In the genomic region with DNA sequence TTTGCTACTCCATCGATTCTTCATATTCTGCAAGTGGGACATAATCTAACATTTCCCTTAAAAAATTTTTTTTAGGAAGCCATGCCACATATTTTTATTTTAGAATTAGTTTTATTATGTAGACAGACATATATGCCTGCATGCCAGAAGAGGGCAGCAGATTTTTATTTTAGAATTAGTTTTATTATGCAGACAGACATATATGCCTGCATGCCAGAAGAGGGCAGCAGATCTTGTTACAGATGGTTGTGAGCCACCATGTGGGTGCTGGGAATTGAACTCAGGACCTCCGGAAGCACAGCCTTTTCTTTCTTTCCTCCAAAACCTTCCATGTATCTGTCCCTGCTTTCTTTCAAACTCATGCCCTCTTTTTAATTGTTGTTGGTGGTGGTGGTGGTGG, we compare ENCODE assay signal across 18 mouse cellular contexts. TPM values are rescaled to one million over a fixed set of nuclear protein-coding genes. Genes with fewer than 3 reads are reported as not detected.
A peak's percentile ranks its signal among the peaks of the same experiment; 100 is the strongest.
DNase-seq lines count a peak whose midpoint lies in the region; ATAC-seq and TF ChIP-seq lines count a peak whose summit lies in the region.
"Had no signal": no experiment of that assay in that cellular context is flagged by ENCODE, and none has a peak within 500 bp of the region (broad histone marks: within the 10 kb centered on the region; RNA-seq: fewer than 3 reads in every experiment).

No protein-coding gene starts in this region.

- no peak for DNase-seq in heart, adult 2 months
- DNase-seq in liver, postnatal 0 days, result no peak
- no peak for DNase-seq in liver, embryonic 11.5 days (ENCODE audit: low spot score)
- DNase-seq in splenic B cell, adult 2 months (ENCODE audit: low read depth, low spot score), result peak; percentile 56
- DNase-seq in layer of hippocampus, postnatal 25 days (ENCODE audit: extremely low spot score in 1 of 2, low spot score in 1 of 2), result no peak
- DNase-seq: cerebellum, adult 18-20 months; kidney, adult 9 months; liver; lung, postnatal 14 days; thymus, postnatal 25 days had no signal

- no peaks in the 10 kb centered on the region for H3K79me2 ChIP-seq in heart, adult 2 months (replicated peaks; ENCODE audit: control insufficient read depth, insufficient read depth, low read length)

- WGBS in heart, adult 2 months, result 94% methylated on average over 2 of the region's 2 CpGs
- 94% methylated on average over 2 of the region's 2 CpGs for WGBS in heart, embryonic 11.5 days (ENCODE audit: insufficient replicate concordance)
- 83% methylated on average over 2 of the region's 2 CpGs for WGBS in liver, postnatal 0 days (ENCODE audit: insufficient replicate concordance)
- WGBS in liver, embryonic 11.5 days, result 87% methylated on average over 2 of the region's 2 CpGs

- no peak overlapping the region for H3K4me2 ChIP-seq in heart, embryonic 11.5 days
- H3K4me2 ChIP-seq in liver, postnatal 0 days (ENCODE audit: low read depth, low read length), result no peak overlapping the region
- no peak overlapping the region for H3K4me2 ChIP-seq in liver, embryonic 11.5 days
- H3K4me2 ChIP-seq: hindbrain, embryonic 14.5 days; stomach, embryonic 15.5 days had no signal

- intact Hi-C loops in heart, adult 2 months (cut with DNase I), result no loop called here

- TF ChIP-seq EP300 in heart, adult 2 months (IDR thresholded peaks at IDR 0.05; ENCODE audit: insufficient read depth, low read depth, low read length), result no peak
- TF ChIP-seq EP300 in liver, postnatal 0 days (IDR thresholded peaks at IDR 0.05; ENCODE audit: low read depth), result no peak

- no peaks in the 10 kb centered on the region for H3K9me3 ChIP-seq in heart, embryonic 11.5 days (replicated peaks; ENCODE audit: control insufficient read depth, low read length)
- H3K9me3 ChIP-seq in liver, postnatal 0 days (ENCODE audit: low read length), result no peaks in the 10 kb centered on the region
- no peaks in the 10 kb centered on the region for H3K9me3 ChIP-seq in liver, embryonic 11.5 days (ENCODE audit: control insufficient read depth, low read length)
- no peaks in the 10 kb centered on the region for H3K9me3 ChIP-seq in E14TG2a.4 (ENCODE audit: low read length)
- H3K9me3 ChIP-seq: stomach, embryonic 15.5 days had no signal

- peaks cover 1% of the 10 kb centered on the region; the same call in 1 of the 2 replicates for H3K4me1 ChIP-seq in heart, adult 2 months (ENCODE audit: control insufficient read depth, insufficient read depth, low read length)
- peaks cover 3% of the 10 kb centered on the region; the same call in 1 of the 2 replicates for H3K4me1 ChIP-seq in heart, embryonic 11.5 days (ENCODE audit: control insufficient read depth, insufficient read depth, low read length)
- peaks cover 11% of the 10 kb centered on the region for H3K4me1 ChIP-seq in liver, postnatal 0 days (ENCODE audit: insufficient read depth)
- H3K4me1 ChIP-seq in liver, embryonic 11.5 days (replicated peaks; ENCODE audit: control insufficient read depth, insufficient read depth, low read length), result peaks cover 3% of the 10 kb centered on the region; the same call in 1 of the 2 replicates
- peaks cover 36% of the 10 kb centered on the region for H3K4me1 ChIP-seq in E14TG2a.4 (replicated peaks; ENCODE audit: low read depth, low read length)

- no peak for ATAC-seq in heart, embryonic 11.5 days (replicated peaks; ENCODE audit: insufficient number of reproducible peaks, low FRiP score, low TSS enrichment)
- no peak for ATAC-seq in liver, postnatal 0 days
- ATAC-seq in liver, embryonic 11.5 days (replicated peaks; ENCODE audit: low FRiP score), result no peak
- ATAC-seq: Patski had no signal

- no peak overlapping the region for H3K9ac ChIP-seq in heart, adult 2 months (ENCODE audit: low read depth, low read length)
- H3K9ac ChIP-seq in heart, embryonic 11.5 days (ENCODE audit: low read depth, low read length), result no peak overlapping the region
- H3K9ac ChIP-seq in liver, postnatal 0 days (replicated peaks), result no peak overlapping the region
- H3K9ac ChIP-seq in liver, embryonic 11.5 days (ENCODE audit: low read depth, low read length), result no peak overlapping the region
- H3K9ac ChIP-seq: hindbrain, embryonic 14.5 days; stomach, embryonic 15.5 days had no signal

- no peak overlapping the region for H3K4me3 ChIP-seq in heart, adult 2 months
- H3K4me3 ChIP-seq in heart, embryonic 11.5 days (ENCODE audit: low read depth, low read length), result no peak overlapping the region
- H3K4me3 ChIP-seq in liver, postnatal 0 days (ENCODE audit: low read depth, low read length), result no peak overlapping the region
- H3K4me3 ChIP-seq in liver, embryonic 11.5 days (ENCODE audit: low read depth, low read length), result no peak overlapping the region
- no peak overlapping the region for H3K4me3 ChIP-seq in E14TG2a.4 (replicated peaks; ENCODE audit: low read length)
- H3K4me3 ChIP-seq: forebrain, embryonic 10.5 days; midbrain, embryonic 10.5 days; stomach, embryonic 15.5 days had no signal

- no peaks in the 10 kb centered on the region for H3K36me3 ChIP-seq in heart, adult 2 months (ENCODE audit: control insufficient read depth, insufficient read depth, low read length)
- no peaks in the 10 kb centered on the region for H3K36me3 ChIP-seq in heart, embryonic 11.5 days (ENCODE audit: control insufficient read depth, insufficient read depth, low read length)
- peaks cover 8% of the 10 kb centered on the region; the same call in 1 of the 2 replicates for H3K36me3 ChIP-seq in liver, postnatal 0 days (replicated peaks; ENCODE audit: insufficient read depth, low read length)
- peaks cover 3% of the 10 kb centered on the region; the same call in 1 of the 2 replicates for H3K36me3 ChIP-seq in liver, embryonic 11.5 days (ENCODE audit: control insufficient read depth, insufficient read depth, low read length)
- peaks cover 23% of the 10 kb centered on the region for H3K36me3 ChIP-seq in E14TG2a.4 (ENCODE audit: insufficient read depth, low read length)
- no peaks in the 10 kb centered on the region for H3K36me3 ChIP-seq in splenic B cell, adult 2 months (ENCODE audit: control insufficient read depth, insufficient read depth, low read length, poor library complexity, severe bottlenecking)
- H3K36me3 ChIP-seq: stomach, embryonic 15.5 days had no signal

- TF ChIP-seq POLR2A in heart, adult 2 months (IDR thresholded peaks at IDR 0.05; ENCODE audit: insufficient read depth, low read depth, low read length), result no peak

- no peak overlapping the region for H3K27ac ChIP-seq in heart, adult 2 months
- H3K27ac ChIP-seq in heart, embryonic 11.5 days (ENCODE audit: low read depth, low read length), result no peak overlapping the region
- no peak overlapping the region for H3K27ac ChIP-seq in liver, postnatal 0 days (ENCODE audit: low read depth)
- no peak overlapping the region for H3K27ac ChIP-seq in liver, embryonic 11.5 days (ENCODE audit: low read depth, low read length)
- H3K27ac ChIP-seq: forebrain, embryonic 10.5 days; hindbrain, embryonic 14.5 days; midbrain, embryonic 10.5 days; stomach, embryonic 15.5 days had no signal

- H3K27me3 ChIP-seq in heart, adult 2 months (ENCODE audit: control insufficient read depth, insufficient read depth, low read length), result no peaks in the 10 kb centered on the region
- no peaks in the 10 kb centered on the region for H3K27me3 ChIP-seq in heart, embryonic 11.5 days (ENCODE audit: control insufficient read depth, insufficient read depth, low read length)
- 0 out of 2 replicates have a peak, but pooled peaks cover 6% of the 10 kb centered on the region for H3K27me3 ChIP-seq in liver, postnatal 0 days (ENCODE audit: insufficient read depth, low read length)
- peaks cover 8% of the 10 kb centered on the region; the same call in 1 of the 2 replicates for H3K27me3 ChIP-seq in liver, embryonic 11.5 days (replicated peaks; ENCODE audit: control insufficient read depth, insufficient read depth, low read length)
- peaks cover 15% of the 10 kb centered on the region for H3K27me3 ChIP-seq in E14TG2a.4 (ENCODE audit: insufficient read depth, low read length)
- no peaks in the 10 kb centered on the region for H3K27me3 ChIP-seq in splenic B cell, adult 2 months (ENCODE audit: control insufficient read depth, insufficient read depth, low read length, poor library complexity, severe bottlenecking)
- H3K27me3 ChIP-seq: Patski; stomach, embryonic 15.5 days had no signal

- peak; percentile 39 for TF ChIP-seq CTCF in heart, adult 2 months (IDR thresholded peaks at IDR 0.05)
- peak; percentile 48 for TF ChIP-seq CTCF in liver, postnatal 0 days (IDR thresholded peaks at IDR 0.05; ENCODE audit: low read depth)
- peak; percentile 29; the same call in 1 of the 2 replicates for TF ChIP-seq CTCF in E14TG2a.4 (conservative IDR thresholded peaks at IDR 0.05; ENCODE audit: low read length)

RNA-seq across cellular contexts. Expression of a gene that starts 3.7 kb away (rescaled TPM):
- total RNA-seq in heart, adult 2 months (2021), result not detected
- polyA plus RNA-seq in heart, adult 2 months (2012; rRNA removed), result 0.32 and 0.49 TPM in 2 replicates
- polyA plus RNA-seq in heart, embryonic 11.5 days (2014; fragmentation: Nextera tagmentation; extraction: Ambion mirVana), result 0.23 TPM in 1 of 2 replicates, not detected in the other
- not detected in 2 replicates for polyA plus RNA-seq in liver, postnatal 0 days (2015; fragmentation: Nextera tagmentation; extraction: Ambion mirVana)
- polyA plus RNA-seq in liver, embryonic 11.5 days (2014; fragmentation: Nextera tagmentation; extraction: Ambion mirVana), result 0.49 TPM in 1 of 2 replicates, not detected in the other
- 1 to 10 TPM; 8.9 to 9.7 TPM for total RNA-seq in layer of hippocampus, postnatal 25 days (2021)
- total RNA-seq: neutrophil, adult 5-6 weeks had no signal

RNA-seq across cellular contexts. Expression of a gene that starts 15.2 kb away (rescaled TPM):
- 100 to 1,000 TPM; 198 to 199 TPM for total RNA-seq in heart, adult 2 months (2021)
- polyA plus RNA-seq in heart, adult 2 months (2012; rRNA removed), result 71.7 and 106 TPM in 2 replicates
- 241 and 243 TPM in 2 replicates for polyA plus RNA-seq in heart, embryonic 11.5 days (2014; fragmentation: Nextera tagmentation; extraction: Ambion mirVana)
- 126 and 134 TPM in 2 replicates for polyA plus RNA-seq in liver, postnatal 0 days (2015; fragmentation: Nextera tagmentation; extraction: Ambion mirVana)
- 205 and 214 TPM in 2 replicates for polyA plus RNA-seq in liver, embryonic 11.5 days (2014; fragmentation: Nextera tagmentation; extraction: Ambion mirVana)
- total RNA-seq in layer of hippocampus, postnatal 25 days (2021), result 10 to 100 TPM; 84.7 to 92.8 TPM

RNA-seq across cellular contexts. Expression of a gene that starts 50.6 kb away (rescaled TPM):
- 100 to 1,000 TPM in 1 of 2 experiments, 10 to 100 TPM in 1; 96.3 to 111 TPM for total RNA-seq in heart, adult 2 months (2021)
- 201 and 224 TPM in 2 replicates for polyA plus RNA-seq in heart, adult 2 months (2012; rRNA removed)
- polyA plus RNA-seq in heart, embryonic 11.5 days (2014; fragmentation: Nextera tagmentation; extraction: Ambion mirVana), result 3.6 and 4.8 TPM in 2 replicates
- 0.73 TPM in 1 of 2 replicates, not detected in the other for polyA plus RNA-seq in liver, postnatal 0 days (2015; fragmentation: Nextera tagmentation; extraction: Ambion mirVana)
- polyA plus RNA-seq in liver, embryonic 11.5 days (2014; fragmentation: Nextera tagmentation; extraction: Ambion mirVana), result not detected in 2 replicates
- 10 to 100 TPM; 15.1 to 15.5 TPM for total RNA-seq in layer of hippocampus, postnatal 25 days (2021)
- total RNA-seq: neutrophil, adult 5-6 weeks had no signal
- polyA plus RNA-seq: forebrain, embryonic 10.5 days; hindbrain, embryonic 14.5 days; midbrain, embryonic 10.5 days; Patski had no signal

RNA-seq across cellular contexts. Expression of a gene that starts 55.2 kb away (rescaled TPM):
- total RNA-seq in heart, adult 2 months (2021), result 1 to 10 TPM in 1 of 2 experiments, under 1 TPM in 1; 0.84 to 2.4 TPM
- 3.1 and 3.5 TPM in 2 replicates for polyA plus RNA-seq in heart, adult 2 months (2012; rRNA removed)
- polyA plus RNA-seq in heart, embryonic 11.5 days (2014; fragmentation: Nextera tagmentation; extraction: Ambion mirVana), result 0.10 TPM in 1 of 2 replicates, not detected in the other
- 1.0 and 1.1 TPM in 2 replicates for polyA plus RNA-seq in liver, postnatal 0 days (2015; fragmentation: Nextera tagmentation; extraction: Ambion mirVana)
- 0.19 and 0.21 TPM in 2 replicates for polyA plus RNA-seq in liver, embryonic 11.5 days (2014; fragmentation: Nextera tagmentation; extraction: Ambion mirVana)
- 1 to 10 TPM; 2.4 to 2.5 TPM for total RNA-seq in layer of hippocampus, postnatal 25 days (2021)
- polyA plus RNA-seq: Patski had no signal

Comparison
In these comparisons a context has a peak if more than half of its experiments do, and no peak if none do; other contexts are left out.
1. RNA of a gene that starts 50.6 kb away (polyA plus RNA-seq): 201 to 224 TPM in heart, adult 2 months; 3.6 to 4.8 TPM in heart, embryonic 11.5 days, 0.73 TPM in liver, postnatal 0 days and not detected in liver, embryonic 11.5 days; every median in the first group is over 10 times any median in the second.
2. Peak in every context shown above with its lines, with median percentiles within 50 percentile points of each other: CTCF ChIP-seq.